Mouse (Mus musculus) E14TG2a.4 (cell line): Measurements from ENCODE around the gene Zfp784.

ENCODE experiments used
- H3K27me3 ChIP-seq: 2 replicates; pipeline ENCODE4 v1.6.1; 2014; ENCODE audit warnings: low read length, control low read depth; ENCODE audit not compliant: insufficient read depth
- H3K36me3 ChIP-seq: 2 replicates; pipeline ENCODE4 v1.6.1; 2014; ENCODE audit warnings: low read length, control low read depth; ENCODE audit not compliant: insufficient read depth
- H3K4me1 ChIP-seq: replicated peaks from 2 replicates; pipeline ENCODE4 v1.6.1; 2014; ENCODE audit warnings: low read depth, low read length, control low read depth
- H3K4me3 ChIP-seq: replicated peaks from 2 replicates; pipeline ENCODE4 v1.5.1; 2014; ENCODE audit warnings: mild to moderate bottlenecking, low read length
- H3K9me3 ChIP-seq: 2 replicates; pipeline ENCODE4 v1.6.1; 2014; ENCODE audit warnings: low read length, control low read depth
- CTCF ChIP-seq: conservative IDR thresholded peaks from 2 replicates; pipeline ENCODE4 v1.5.1; 2014; ENCODE audit warnings: low read length
- NANOG ChIP-seq: IDR thresholded peaks from 2 replicates; pipeline ENCODE4 v1.6.1; 2014; ENCODE audit warnings: borderline replicate concordance, low read length, mixed read lengths
- POU5F1 ChIP-seq: IDR thresholded peaks from 2 replicates; pipeline ENCODE4 v1.6.1; 2014; ENCODE audit warnings: low read length, borderline replicate concordance

Zfp784 gene

DNA sequence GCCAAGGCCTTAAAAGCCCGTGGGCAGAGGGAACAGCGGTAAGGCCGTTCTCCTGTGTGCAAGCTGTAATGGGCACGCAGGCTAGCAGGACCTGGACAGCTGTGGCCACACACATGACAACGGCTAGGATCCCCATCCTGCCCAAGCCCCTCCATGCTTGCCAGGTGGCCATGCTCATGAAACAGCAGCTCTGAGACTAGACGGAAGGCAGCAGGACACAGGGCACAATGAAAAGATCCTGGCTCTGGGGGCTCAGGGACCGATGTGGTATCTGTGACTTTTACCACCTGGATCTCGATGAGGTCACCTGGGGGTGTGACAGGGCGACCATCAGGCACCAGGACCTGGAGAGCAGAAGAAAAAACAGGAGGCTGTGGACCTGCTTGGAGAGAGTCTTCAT, 2.1 kb downstream of the Zfp784 start:
- Histone ChIP-seq H3K9me3 (no peaks in the 10 kb centered on the region), H3K36me3 (peaks cover 16% of the 10 kb centered on the region), H3K4me3 (no peak overlapping the region), H3K27me3 (peaks cover 39% of the 10 kb centered on the region), H3K4me1 (peaks cover 38% of the 10 kb centered on the region)
- TF ChIP-seq NANOG = no peak
- no peak for TF ChIP-seq POU5F1
- TF ChIP-seq CTCF = no peak

DNA sequence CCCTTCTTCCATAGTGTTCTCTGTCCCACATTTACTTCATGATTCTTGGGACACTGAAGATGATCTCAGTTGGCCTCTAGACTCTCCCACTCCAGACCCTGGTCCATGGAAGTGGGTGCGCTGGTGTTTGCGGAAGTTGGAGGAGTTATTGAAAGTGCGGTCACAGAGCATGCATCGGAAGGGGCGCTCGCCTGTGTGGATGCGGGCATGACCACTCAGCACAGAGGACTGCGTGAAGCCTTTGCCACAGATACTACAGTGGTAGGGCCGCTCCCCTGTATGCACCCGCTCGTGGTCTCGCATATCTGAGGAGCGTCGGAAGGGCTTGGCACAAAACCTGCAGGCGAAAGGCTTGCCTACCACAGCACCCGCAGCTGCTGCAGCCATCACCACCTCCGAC, 2.6 kb downstream of the Zfp784 start:
- TF ChIP-seq POU5F1 (no peak), NANOG (no peak), CTCF (no peak)
- Histone ChIP-seq H3K36me3 (peaks cover 16% of the 10 kb centered on the region), H3K4me1 (peaks cover 42% of the 10 kb centered on the region), H3K9me3 (no peaks in the 10 kb centered on the region), H3K27me3 (peaks cover 44% of the 10 kb centered on the region), H3K4me3 (no peak overlapping the region)

DNA sequence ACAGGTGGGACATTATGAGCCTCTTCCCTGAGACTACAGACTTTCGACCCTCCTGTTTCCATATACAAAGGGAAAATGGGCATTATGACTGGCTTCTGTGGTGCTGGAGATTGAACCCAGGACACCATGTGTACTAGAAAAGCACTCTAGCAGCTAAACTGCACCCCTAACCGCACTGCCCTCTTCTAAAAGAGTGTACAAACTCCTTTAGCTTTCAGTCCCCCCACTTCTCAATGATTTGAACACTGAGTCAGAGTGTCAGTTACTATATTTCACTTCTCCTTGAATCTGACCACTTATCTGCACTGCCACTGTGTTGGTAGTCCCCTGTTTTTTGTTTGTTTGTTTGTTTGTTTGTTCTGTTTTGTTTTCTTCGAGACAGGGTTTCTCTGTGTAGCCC, 4.4 kb downstream of the Zfp784 start, which contains the start of gene 4632433K11Rik:
Gene 4632433K11Rik (plus strand): TSS at position 301 of the 400 bp plus-strand sequence.
- H3K4me1 ChIP-seq = peaks cover 46% of the 10 kb centered on the region
- TF ChIP-seq NANOG (no peak), CTCF (no peak), POU5F1 (no peak)
- no peak within 1 kb of the TSS for H3K4me3 ChIP-seq
- peaks cover 61% of the 10 kb centered on the region for H3K27me3 ChIP-seq
- no peaks in the 10 kb centered on the region for H3K9me3 ChIP-seq
- H3K36me3 ChIP-seq = peaks cover 24% of the 10 kb centered on the region

DNA sequence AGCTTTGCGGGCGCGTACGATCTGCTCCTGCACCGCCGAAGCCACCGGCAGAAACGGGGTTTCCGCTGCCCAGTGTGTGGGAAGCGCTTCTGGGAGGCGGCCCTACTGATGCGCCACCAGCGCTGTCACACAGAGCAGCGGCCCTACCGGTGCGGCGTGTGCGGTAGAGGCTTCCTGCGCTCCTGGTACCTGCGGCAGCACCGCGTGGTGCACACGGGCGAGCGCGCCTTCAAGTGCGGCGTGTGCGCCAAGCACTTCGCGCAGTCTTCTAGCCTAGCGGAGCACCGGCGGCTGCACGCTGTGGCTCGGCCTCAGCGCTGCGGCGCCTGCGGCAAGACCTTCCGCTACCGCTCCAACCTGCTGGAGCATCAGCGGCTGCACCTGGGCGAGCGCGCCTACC, 6.8 kb downstream of the Zfp784 start:
- peaks cover 77% of the 10 kb centered on the region for H3K27me3 ChIP-seq
- peaks cover 41% of the 10 kb centered on the region for H3K4me1 ChIP-seq
- H3K9me3 ChIP-seq = no peaks in the 10 kb centered on the region
- TF ChIP-seq CTCF (no peak), POU5F1 (no peak), NANOG (no peak)
- H3K36me3 ChIP-seq = peaks cover 45% of the 10 kb centered on the region
- peak overlapping the region; percentile 79 for H3K4me3 ChIP-seq

DNA sequence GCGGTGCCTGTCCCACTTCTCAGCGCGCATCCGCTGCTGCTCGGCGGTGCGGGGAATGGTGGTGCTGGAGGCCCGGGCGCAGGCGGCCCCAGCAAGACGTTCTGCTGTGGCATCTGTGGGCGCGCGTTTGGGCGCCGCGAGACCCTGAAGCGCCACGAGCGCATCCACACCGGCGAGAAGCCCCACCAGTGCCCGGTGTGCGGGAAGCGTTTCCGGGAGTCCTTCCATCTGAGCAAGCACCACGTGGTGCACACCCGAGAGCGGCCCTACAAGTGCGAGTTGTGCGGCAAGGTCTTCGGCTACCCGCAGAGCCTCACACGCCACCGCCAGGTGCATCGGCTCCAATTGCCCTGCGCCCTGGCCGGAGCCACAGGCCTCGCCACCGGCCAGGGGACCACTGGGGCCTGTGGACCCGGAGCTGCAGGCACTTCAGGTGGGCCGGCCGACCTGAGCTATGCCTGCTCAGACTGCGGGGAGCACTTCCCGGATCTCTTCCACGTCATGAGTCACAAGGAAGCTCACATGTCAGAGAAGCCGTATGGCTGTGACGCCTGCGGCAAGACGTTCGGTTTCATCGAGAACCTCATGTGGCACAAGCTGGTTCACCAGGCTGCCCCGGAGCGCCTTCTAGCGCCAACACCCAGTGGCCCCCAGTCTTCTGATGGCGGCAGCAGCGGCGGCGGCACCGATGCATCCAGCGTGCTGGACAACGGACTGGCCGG, 7.5 kb downstream of the Zfp784 start:
- H3K4me3 ChIP-seq = peak overlapping the region; percentile 79
- H3K27me3 ChIP-seq = peaks cover 75% of the 10 kb centered on the region
- H3K9me3 ChIP-seq = no peaks in the 10 kb centered on the region
- H3K36me3 ChIP-seq = peaks cover 53% of the 10 kb centered on the region
- peaks cover 36% of the 10 kb centered on the region for H3K4me1 ChIP-seq
- TF ChIP-seq CTCF = no peak
- TF ChIP-seq NANOG = no peak
- no peak for TF ChIP-seq POU5F1

DNA sequence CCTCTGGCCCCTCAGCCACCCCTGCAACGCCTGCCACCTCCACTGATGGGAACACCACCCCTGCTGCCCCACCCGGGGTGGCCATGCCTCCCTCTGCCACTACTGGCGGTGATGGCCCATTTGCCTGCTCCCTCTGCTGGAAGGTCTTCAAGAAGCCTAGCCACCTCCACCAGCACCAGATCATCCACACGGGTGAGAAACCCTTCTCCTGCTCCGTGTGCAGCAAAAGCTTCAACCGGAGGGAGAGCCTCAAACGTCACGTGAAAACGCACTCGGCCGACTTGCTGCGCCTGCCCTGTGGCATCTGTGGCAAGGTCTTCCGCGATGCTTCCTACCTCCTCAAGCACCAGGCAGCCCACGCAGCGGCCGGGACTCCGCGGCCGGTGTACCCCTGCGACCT, 8.3 kb downstream of the Zfp784 start:
- TF ChIP-seq NANOG = no peak
- TF ChIP-seq POU5F1 = no peak
- no peak; the same call in 1 of the 2 replicates for TF ChIP-seq CTCF
- no peaks in the 10 kb centered on the region for H3K9me3 ChIP-seq
- peaks cover 35% of the 10 kb centered on the region for H3K4me1 ChIP-seq
- H3K36me3 ChIP-seq = peaks cover 60% of the 10 kb centered on the region
- peak overlapping the region; percentile 79 for H3K4me3 ChIP-seq
- H3K27me3 ChIP-seq = peaks cover 75% of the 10 kb centered on the region

DNA sequence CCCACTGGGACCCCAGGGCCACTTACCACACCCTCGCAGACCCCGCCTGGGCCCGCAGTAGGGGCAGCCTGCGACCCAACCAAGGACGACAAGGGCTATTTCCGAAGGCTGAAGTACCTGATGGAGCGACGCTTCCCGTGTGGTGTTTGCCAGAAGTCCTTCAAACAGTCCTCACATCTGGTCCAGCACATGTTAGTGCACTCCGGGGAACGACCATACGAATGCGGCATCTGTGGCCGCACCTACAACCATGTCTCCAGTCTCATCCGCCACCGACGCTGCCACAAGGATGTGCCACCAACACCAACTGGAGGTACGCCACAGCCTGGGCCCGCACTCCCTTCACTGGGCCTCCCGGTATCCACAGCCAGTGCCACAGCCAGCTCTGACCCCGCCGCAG, 8.7 kb downstream of the Zfp784 start:
- Histone ChIP-seq H3K36me3 (peaks cover 64% of the 10 kb centered on the region), H3K4me1 (peaks cover 37% of the 10 kb centered on the region), H3K4me3 (peak overlapping the region; percentile 79), H3K9me3 (no peaks in the 10 kb centered on the region), H3K27me3 (peaks cover 71% of the 10 kb centered on the region)
- TF ChIP-seq CTCF (no peak), POU5F1 (no peak), NANOG (no peak)

DNA sequence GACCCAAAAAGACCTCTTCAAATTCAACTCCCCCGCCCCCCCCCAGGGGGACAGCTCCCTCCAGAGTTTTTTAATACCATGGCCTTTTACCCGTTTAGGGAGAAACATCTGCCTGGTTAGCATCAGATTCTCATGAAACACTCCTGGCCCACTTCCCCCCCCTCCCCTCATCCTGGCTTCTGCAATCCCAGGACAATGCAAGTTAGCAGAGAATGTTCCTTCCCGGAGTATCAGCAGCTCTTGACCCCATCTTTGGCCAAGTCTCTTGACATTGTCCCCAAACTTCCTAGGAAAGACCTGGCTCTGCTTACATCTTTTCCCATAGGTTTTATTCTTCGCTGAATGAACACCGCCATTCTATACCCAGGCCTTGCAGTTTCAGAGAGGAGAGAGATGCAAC, 17.0 kb downstream of the Zfp784 start:
- Histone ChIP-seq H3K36me3 (peaks cover 53% of the 10 kb centered on the region), H3K4me1 (peaks cover 53% of the 10 kb centered on the region), H3K9me3 (peaks cover 5% of the 10 kb centered on the region), H3K4me3 (peak overlapping the region; percentile 95), H3K27me3 (0 out of 2 replicates have a peak, but pooled peaks cover 2% of the 10 kb centered on the region)
- no peak for TF ChIP-seq CTCF
- no peak for TF ChIP-seq POU5F1
- no peak for TF ChIP-seq NANOG
